Mouse (Mus musculus) ovary, postnatal 10 days (tissue): ENCODE measurements around the gene Topbp1.
"Not testable (repeated sequence)": the region's sequence is repeated elsewhere in the genome, so short reads cannot be mapped to it uniquely, and the experiment has no call there.

ENCODE experiments used
- DNase-seq: peaks from one replicate; pipeline ENCODE4 v3.0.0; 2022; ENCODE audit warnings: low spot score

Gene Topbp1

GRCm38 (mm10) chr9:103348791-103349190 lies 43.8 kb downstream of the Topbp1 start:
- no peak for DNase-seq

- not testable (repeated sequence) for DNase-seq
Observed at GRCm38 (mm10) chr9:103353500-103354260, 48.7 kb downstream of the Topbp1 start.

DNA sequence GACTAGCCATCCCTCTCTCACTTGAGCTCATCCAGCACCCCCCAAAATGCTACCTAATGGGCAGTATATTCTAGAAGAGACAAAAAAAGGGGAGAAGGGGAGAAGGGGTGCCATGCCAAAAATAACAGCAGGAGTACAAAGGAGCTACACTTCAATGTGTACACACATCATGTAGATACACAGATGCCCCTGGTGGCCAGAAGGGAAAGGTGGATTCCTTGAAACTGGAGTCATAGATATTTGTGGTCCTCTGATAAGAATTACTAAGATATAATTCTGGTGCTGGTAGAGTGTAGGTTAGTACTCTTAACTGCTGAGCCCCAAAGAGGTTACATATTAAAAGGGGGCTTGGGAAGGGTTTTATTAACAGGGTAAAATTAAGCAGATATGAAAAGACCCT lies 52.9 kb downstream of the Topbp1 start:
- DNase-seq: no peak

DNA sequence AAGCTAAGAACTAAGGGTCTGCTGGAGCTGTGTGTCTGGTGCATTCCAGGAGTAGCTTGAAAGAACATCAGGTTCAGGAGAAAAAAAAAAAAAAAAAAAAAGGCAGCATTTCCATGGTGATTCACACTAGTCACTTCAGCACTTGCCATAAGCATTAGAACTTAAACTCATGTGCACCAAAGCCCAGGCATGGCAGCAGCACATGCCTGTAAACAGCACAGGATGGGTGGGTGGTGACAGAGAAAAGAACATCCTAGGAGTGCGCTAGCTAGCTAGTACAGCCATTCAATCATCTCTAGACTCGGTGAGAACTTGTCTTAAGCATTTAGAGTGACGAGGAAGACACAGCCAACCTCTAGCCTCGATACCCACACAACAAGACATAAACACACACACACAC lies 53.5 kb downstream of the Topbp1 start:
- no peak for DNase-seq

GRCm38 (mm10) chr9:103360642-103361041 lies 55.6 kb downstream of the Topbp1 start:
- no peak for DNase-seq

DNA sequence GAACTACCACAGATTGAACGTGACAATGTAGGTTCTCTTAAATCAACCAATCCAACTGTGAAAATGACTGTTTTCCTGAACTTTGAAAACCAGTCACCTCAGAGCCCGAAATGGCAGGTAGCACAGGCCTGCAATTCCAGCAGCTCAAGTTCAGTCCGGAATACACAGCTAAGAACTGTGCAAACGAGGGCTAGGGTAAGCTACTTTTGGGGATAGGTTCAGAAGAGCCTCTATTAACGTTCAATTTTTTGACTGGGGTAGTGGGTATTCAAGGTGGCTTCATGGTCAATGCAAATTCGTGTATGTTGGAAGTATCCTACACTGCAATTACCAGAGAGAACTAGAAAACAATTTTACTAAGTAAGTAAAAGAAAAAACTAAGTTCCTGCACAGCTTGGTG lies 58.1 kb downstream of the Topbp1 start:
- DNase-seq: no peak

- DNase-seq: no peak
Observed at GRCm38 (mm10) chr9:103363730-103364417, 58.9 kb downstream of the Topbp1 start.

DNA sequence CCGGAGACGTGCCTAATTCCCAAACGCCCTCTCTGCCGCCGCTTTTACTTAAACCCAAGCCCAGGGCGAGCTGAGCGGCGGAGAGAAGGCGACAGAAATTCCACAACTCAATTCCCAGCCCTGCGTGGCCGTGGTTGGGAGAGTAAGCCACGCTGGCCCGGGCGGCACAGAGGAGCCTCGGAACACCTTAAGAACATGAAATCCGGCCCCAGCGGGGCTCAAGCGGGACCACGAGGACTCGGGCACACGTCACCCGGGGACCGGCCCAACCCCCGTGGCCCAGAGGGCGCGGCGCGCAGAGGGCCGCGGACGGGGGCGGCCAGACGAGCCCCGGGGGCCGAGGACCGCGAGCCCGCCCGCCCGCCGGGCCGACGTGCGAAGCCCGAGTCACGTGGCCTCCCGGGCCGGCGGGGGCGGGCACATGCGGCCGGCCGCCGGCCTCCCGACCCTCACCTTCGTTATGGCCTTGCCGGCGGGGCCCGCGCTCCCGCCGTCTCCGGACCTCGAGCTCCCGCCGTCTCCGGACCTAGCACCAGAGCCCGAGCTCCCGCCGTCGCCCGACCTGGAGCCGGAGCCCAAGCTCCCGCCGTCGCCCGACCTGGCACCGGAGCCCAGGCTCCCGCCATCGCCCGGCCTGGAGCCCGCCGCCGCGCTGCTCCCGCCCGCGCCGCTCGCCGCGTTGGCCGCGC lies 59.7 kb downstream of the Topbp1 start:
- peak; percentile 21 for DNase-seq

GRCm38 (mm10) chr9:103365290-103366247 lies 60.6 kb downstream of the Topbp1 start, which contains the start of gene Cdv3:
Cdv3 (minus strand) TSS chr9:103365840.
- DNase-seq: peak; percentile 88

DNA sequence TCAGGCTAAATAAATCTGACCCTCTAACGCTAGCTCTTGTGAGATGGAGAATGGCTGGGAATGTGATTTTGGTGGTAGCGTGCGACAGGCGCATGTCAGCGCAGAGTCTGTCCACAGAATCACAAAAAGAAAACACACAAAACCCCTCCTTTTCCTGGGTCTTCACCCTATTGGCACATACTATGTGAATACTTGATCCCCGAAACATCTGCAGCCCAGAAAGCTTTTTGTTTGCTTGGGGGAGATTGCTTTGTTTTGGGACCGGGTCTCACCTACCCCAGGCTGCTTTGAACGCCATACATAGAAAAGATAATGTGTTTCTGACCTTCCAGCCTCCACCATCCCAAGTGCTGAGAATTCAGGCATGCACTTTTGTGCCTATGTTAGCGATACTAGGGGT lies 61.3 kb downstream of the Topbp1 start:
- no peak for DNase-seq

DNA sequence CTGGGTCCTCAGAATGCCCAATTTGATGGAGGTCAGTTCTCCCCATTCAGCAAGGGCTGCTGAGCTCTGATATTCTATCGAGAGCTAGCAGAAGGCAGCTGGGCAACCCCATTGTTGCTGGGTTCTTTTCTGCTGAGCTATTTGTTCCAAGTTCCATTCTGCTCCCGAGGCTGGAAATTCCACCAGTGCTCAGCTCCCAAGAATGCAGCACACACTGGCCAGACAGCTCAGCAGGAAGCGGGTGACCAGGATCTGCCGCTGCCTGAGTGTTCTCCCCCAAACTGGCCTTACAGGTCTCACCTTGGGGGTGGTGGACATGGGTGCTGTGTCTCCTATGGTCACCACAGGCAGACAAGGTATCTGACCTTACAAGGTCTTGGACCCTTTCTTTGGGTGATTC lies 64.9 kb downstream of the Topbp1 start:
- DNase-seq: no peak

DNA sequence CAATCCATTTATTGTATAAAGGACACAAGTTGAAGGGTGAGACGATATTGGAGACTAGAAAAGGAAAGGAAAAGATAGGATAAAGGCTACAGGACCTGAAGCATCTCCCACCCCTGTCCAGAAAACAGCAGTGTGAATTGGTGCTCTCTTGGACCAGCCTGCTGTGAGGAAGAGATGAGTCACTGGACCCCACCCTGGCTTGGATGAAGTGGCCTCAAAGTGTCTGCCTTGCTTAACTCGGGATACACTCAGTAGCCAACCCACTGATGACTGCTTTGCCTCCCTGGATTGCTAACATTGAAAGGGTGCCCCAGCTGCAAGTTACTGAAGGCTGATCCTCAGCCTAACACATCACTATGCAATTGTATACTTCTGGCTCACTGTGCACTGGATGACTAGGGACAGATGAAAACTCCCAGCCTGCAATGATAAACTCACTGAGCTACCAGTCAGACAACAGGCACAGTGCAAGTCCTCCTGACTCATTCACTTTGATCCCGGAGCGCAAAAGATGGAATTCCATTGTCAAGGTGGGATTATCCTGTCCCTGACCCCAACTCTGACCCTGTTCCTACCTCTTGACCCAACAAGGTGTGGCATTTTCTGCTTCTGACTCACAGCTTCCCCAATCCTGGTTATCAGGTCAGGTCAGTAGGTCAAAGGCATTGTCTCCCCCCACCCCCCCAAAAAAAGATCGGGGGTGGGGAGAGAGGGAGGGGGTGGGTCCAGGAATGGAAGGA lies 67.4 kb downstream of the Topbp1 start:
- no peak for DNase-seq

- DNase-seq: no peak
Observed at GRCm38 (mm10) chr9:103376346-103377320, 71.6 kb downstream of the Topbp1 start.

- DNase-seq: no peak
Observed at GRCm38 (mm10) chr9:103378686-103379085, 73.7 kb downstream of the Topbp1 start.

GRCm38 (mm10) chr9:103379199-103379598 lies 74.2 kb downstream of the Topbp1 start:
- DNase-seq: no peak

DNA sequence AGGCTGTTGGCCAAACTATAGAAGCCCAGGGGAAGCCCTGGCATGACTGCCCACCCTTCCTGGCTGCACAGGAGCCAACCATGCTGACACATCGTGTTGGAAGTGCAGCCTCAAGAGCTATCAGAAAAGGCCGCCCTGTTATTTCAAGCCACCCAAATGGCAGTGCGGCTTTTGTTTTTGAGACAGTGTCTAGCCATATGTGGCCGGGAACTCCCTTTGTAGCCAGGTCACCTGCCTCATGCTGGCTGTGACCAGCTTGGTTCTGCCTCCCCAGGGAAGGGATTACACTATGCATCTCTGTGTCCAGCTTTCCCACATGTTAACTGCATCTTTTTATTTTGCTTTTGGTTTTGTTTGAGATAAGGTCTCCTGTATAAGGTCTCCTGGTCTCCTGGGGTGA lies 75.6 kb downstream of the Topbp1 start:
- no peak for DNase-seq

DNA sequence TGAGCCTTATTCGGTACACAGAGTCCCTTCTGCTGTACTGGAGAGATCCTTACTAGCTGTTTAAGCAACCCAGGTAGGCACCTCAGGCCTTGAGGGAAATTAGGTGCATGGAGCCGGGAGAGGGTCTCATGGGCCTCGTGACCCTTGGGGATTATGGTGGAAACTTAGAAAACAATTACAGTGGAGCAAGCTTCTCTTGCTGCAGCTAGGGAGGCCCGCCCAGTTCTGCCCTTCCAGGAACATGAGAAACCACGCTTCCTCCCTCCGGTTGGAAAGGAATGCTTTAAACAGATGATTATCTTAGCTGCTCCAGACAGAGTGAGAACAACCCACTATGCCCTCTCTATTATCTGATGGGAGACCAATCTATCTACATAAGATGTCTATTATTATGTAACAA lies 78.0 kb downstream of the Topbp1 start:
- no peak for DNase-seq

GRCm38 (mm10) chr9:103383576-103383975 lies 78.6 kb downstream of the Topbp1 start:
- no peak for DNase-seq

DNA sequence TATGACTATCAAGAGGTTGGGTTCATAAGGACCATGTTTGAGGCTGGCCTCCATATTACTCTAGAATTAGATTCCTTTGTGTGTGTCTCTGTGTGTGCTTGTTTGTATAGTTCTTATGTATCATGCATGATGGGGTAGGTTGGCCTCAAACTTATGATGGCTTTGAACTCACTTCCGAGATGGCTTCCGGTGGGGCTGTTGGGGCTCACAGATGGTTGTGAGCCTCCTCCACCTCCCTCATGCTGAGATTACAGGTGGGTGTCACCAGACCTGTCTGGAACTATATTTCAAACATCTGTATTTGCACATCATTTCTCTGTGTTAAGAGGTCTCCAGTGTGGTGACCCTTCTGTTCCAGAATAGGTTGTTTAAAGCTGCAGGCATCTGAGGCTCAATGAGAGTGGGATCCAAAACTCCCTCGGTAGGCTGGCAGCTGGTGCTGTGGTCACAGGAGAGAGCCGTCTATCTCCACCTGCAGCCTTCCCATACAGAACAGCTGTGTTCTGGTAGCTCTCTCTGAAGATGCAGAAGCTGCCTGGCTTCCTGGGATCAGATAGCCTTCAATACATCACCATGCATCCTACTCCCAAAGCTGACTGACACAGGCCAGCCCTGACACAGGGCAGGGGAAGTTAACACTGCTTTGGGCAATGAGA lies 79.3 kb downstream of the Topbp1 start:
- DNase-seq: no peak
